Mouse (Mus musculus) megakaryocyte, embryonic 14.5 days (primary cell): ENCODE results near the gene Plcxd1.

Source experiments
- FLI1 ChIP-seq: IDR thresholded peaks from 2 replicates; pipeline ENCODE4 v1.6.1; 2012; ENCODE audit warnings: low read length, inconsistent platforms, mixed read lengths
- GATA1 ChIP-seq: IDR thresholded peaks from 3 replicates; pipeline ENCODE4 v1.6.1; 2012; ENCODE audit warnings: mixed read lengths, low read length, inconsistent platforms, borderline replicate concordance

DNA sequence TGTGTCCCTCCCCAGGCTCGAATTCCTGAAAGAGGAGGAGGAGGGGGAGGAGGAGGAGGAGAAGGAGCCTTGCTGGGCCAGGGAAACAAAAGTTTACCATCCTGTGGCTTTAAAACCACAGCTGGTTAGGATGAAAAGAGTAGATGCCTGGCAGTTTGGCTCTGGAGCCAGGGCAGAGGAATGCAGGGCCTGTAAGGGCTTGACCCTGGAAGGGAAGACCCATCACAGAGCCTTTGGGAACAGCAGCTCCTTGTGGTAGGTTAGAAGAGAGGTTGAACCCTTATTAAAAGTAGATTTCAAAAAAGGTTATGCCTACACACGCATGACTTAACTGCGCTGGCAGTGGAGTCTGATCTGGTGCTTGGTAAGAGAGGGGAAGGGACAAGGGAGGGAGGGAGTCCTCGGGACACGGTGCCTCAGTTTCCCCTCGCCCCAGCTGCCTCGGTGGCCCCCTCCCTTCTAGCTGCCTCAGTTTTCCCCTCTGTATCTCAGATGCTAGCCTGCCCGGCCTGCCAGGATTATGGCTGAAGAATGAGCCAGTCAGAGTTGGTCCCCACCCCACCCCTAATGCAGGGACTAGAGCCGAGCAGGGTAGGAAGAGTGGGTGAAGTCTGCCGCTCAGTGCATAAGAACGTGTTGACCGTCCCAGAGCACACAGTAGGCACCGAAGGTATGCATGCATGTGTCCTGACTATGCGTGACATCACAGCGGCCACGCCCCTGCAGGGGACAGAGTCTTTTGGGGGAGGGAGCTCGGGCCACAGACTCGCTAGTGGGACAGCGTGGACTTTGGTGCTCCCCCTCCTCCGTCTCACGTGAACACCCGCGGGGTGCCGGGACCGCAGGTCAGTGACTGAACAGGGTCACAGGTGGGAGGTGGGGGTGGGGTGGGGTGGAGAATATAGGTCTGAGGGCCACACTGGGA, at the start of gene Plcxd1:
- TF ChIP-seq GATA1 (no peak), FLI1 (no peak)
